Mouse (Mus musculus) cerebellum, adult 2 months (tissue): ENCODE results near the gene Rasl10b. TPM values are rescaled to one million over a fixed set of nuclear protein-coding genes. Genes with fewer than 3 reads are reported as not detected.

ENCODE experiments used
- DNase-seq, 2 experiments: peaks; one replicate each; pipeline ENCODE4 v3.0.0; 2021
- H3K27ac ChIP-seq: fragments of 200-500 bp; 2 replicates; pipeline ENCODE4 v1.5.1; 2012; ENCODE audit warnings: low read length, control low read depth, inconsistent platforms; ENCODE audit not compliant: insufficient read depth
- H3K27me3 ChIP-seq: fragments of 200-500 bp; 2 replicates; pipeline ENCODE4 v1.6.1; 2012; ENCODE audit warnings: inconsistent platforms, mild to moderate bottlenecking, low read length, moderate library complexity; ENCODE audit not compliant: control insufficient read depth, insufficient read depth
- H3K4me1 ChIP-seq: fragments of 200-500 bp; 2 replicates; pipeline ENCODE4 v1.6.1; 2011; ENCODE audit warnings: low read length; ENCODE audit not compliant: control insufficient read depth, insufficient read depth
- H3K4me3 ChIP-seq: fragments of 200-500 bp; replicated peaks from 2 replicates; pipeline ENCODE3; 2011; ENCODE audit warnings: mild to moderate bottlenecking, low read depth, low read length, control low read depth; ENCODE audit not compliant: insufficient read depth
- CTCF ChIP-seq: fragments of 200-500 bp; IDR thresholded peaks from 2 replicates; pipeline ENCODE4 v1.5.1; 2011; ENCODE audit warnings: low read depth, mild to moderate bottlenecking, control low read depth, low read length, moderate library complexity, borderline replicate concordance; ENCODE audit not compliant: insufficient read depth
- POLR2A ChIP-seq: fragments of 200-500 bp; IDR thresholded peaks from 2 replicates; pipeline ENCODE4 v1.6.1; 2011; ENCODE audit warnings: low read length, control low read depth, borderline replicate concordance; ENCODE audit not compliant: insufficient read depth
- WGBS: fragments of 180-500 bp; shearing (Covaris S2); methylation state at CpG from one replicate; pipeline ENCODE4 v1.1.7; 2018; 5-methylcytosine and 5-hydroxymethylcytosine counted together
- polyA plus RNA-seq: library from polyadenylated mRNA; depleted of rRNA; stranded (reverse); fragments of >200 nt; gene quantifications from 2 replicates; pipeline ENCODE4 v1.2.3, GENCODE M21; 2012

The Rasl10b gene
- polyA plus RNA-seq, 1 experiment, result 121 TPM

DNA sequence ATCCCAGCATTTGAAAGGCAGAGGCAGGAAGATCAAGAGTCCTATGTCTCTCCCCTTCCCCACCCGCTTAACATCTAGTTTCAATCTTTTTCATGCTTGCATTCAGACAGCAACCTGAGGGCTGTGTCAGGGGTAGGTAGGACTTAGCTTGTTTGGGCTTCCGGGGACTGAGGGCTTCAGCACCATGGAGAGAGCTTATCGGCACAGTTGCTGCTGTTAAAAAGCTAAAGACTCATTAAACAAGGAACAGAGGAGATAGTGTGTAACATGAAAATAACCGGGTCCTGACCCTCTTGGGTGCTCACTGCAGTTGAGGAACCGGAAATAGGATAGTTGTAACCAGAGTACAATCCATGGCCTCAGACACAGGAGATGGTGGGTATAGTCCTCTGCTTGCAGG lies 8.1 kb downstream of the Rasl10b start:
- no peak overlapping the region for H3K4me3 ChIP-seq
- WGBS, result 49% methylated on average over 5 of the region's 5 CpGs
- DNase-seq, result no peak
- H3K27me3 ChIP-seq, result no peaks in the 10 kb centered on the region
- no peak overlapping the region for H3K27ac ChIP-seq
- peaks cover 19% of the 10 kb centered on the region for H3K4me1 ChIP-seq
- TF ChIP-seq CTCF, result no peak
- TF ChIP-seq POLR2A, result no peak

DNA sequence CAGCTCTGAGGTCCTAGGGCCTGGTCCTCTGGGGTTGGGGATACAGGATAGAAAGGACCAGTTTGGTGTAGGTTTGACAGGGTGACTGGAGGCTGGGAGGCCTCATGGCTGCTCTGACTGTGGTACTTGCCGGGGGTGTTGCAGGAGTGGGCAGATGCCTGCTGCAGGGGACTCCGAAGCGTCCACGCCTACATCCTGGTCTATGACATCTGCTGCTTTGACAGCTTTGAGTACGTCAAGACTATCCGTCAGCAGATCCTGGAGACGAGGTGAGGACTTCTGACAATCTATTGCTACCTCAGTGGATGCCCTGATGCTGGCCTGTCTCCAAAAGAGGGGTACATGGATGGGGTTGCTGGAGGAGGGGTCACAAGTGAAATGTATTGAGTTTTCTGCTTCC lies 8.8 kb downstream of the Rasl10b start:
- 72% methylated on average over 7 of the region's 7 CpGs for WGBS
- H3K27me3 ChIP-seq, result no peaks in the 10 kb centered on the region
- H3K4me1 ChIP-seq, result peaks cover 14% of the 10 kb centered on the region
- no peak overlapping the region for H3K4me3 ChIP-seq
- DNase-seq, result no peak
- TF ChIP-seq CTCF (no peak), POLR2A (no peak)
- H3K27ac ChIP-seq, result no peak overlapping the region

DNA sequence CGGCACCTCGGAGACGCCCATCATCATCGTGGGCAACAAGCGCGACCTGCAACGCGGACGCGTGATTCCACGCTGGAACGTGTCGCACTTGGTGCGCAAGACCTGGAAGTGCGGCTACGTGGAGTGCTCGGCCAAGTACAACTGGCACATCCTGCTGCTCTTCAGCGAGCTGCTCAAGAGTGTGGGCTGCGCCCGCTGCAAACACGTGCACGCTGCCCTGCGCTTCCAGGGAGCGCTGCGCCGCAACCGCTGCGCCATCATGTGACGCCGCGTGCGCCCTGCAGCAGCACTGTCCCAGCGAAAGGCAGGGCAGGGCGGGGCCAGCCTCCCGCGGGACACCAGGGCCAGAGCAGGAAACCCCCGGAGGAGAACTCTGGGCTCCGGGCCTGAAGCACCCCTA lies 9.6 kb downstream of the Rasl10b start:
- Histone ChIP-seq H3K27ac (no peak overlapping the region), H3K27me3 (no peaks in the 10 kb centered on the region), H3K4me3 (peak overlapping the region; percentile 49), H3K4me1 (peaks cover 12% of the 10 kb centered on the region)
- TF ChIP-seq POLR2A (no peak), CTCF (no peak)
- DNase-seq, result peak; percentile 53 to 57
- WGBS, result 7% methylated on average over 38 of the region's 38 CpGs

DNA sequence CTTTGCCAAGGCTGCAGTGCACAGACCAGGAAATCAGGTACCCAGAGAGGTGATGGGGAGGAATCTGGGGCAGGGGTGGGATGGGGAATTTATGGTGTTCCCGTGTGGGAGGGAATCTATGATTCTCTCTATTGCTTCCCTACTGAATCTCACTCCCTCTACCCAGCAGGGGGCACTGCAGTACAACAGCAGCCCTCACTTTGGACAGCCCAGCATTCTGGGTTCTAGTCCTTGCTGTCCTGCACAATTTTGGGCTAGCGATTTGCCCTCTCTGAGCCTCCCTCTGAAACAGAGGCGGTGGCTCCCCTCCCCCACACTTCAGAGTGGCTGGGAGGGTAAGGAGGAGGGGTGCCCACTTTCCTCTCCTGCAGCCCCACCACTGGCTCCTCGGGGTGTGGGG lies 11.4 kb downstream of the Rasl10b start:
- Histone ChIP-seq H3K4me1 (peaks cover 8% of the 10 kb centered on the region), H3K27me3 (no peaks in the 10 kb centered on the region), H3K4me3 (no peak overlapping the region), H3K27ac (no peak overlapping the region)
- WGBS, result 38% methylated on average over 4 of the region's 4 CpGs
- no peak for DNase-seq
- TF ChIP-seq POLR2A, result no peak
- no peak; the same call in 1 of the 2 replicates for TF ChIP-seq CTCF

DNA sequence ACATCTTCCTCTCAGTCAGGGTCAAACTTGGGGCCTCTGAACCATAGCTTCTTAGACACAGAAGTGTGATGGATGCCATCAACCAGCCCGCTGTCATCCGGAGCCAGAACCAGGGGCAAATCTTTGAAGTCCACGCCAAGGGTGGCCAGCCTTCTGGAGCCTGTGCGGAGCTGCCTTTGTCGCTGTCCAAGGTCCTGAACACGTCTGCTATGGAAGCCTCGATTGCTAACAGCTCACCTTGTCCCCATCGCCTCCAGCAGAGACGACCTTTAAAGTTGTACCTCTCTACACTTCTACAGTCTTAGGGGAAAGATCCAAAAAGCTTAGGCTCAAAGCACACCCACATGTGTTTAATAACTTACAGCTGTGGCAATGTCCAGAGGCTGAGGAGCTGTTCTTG lies 12.4 kb downstream of the Rasl10b start:
- no peak for DNase-seq
- no peak overlapping the region for H3K4me3 ChIP-seq
- TF ChIP-seq POLR2A, result no peak
- no peak for TF ChIP-seq CTCF
- no peaks in the 10 kb centered on the region for H3K27me3 ChIP-seq
- peaks cover 8% of the 10 kb centered on the region for H3K4me1 ChIP-seq
- WGBS, result 12% methylated on average over 9 of the region's 9 CpGs
- no peak overlapping the region for H3K27ac ChIP-seq

DNA sequence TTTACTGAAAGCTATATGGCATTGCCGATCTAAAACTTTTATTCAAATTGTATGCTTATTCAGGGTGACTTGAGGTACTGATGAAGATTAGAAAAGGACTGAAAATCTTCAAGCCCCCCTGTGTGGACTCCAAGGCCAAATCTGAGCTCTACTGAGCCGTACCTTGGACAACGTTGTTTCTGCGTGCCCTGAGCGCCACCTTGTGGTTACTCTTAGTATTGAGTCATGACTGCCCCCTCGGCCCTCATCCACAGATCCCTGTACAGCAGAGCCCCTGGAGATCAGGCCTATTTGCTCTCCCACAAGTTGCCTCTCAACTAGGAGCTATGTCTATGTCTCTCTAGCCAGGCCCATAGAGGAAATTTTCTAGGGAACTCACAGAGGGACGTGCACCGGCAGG lies 15.7 kb downstream of the Rasl10b start:
- H3K4me3 ChIP-seq, result no peak overlapping the region
- no peaks in the 10 kb centered on the region; the same call in 1 of the 2 replicates for H3K27me3 ChIP-seq
- H3K4me1 ChIP-seq, result no peaks in the 10 kb centered on the region
- TF ChIP-seq CTCF (peak; percentile 98), POLR2A (no peak)
- no peak overlapping the region for H3K27ac ChIP-seq
- peak; percentile 68 to 85 for DNase-seq
- 8% methylated on average over 8 of the region's 8 CpGs for WGBS

DNA sequence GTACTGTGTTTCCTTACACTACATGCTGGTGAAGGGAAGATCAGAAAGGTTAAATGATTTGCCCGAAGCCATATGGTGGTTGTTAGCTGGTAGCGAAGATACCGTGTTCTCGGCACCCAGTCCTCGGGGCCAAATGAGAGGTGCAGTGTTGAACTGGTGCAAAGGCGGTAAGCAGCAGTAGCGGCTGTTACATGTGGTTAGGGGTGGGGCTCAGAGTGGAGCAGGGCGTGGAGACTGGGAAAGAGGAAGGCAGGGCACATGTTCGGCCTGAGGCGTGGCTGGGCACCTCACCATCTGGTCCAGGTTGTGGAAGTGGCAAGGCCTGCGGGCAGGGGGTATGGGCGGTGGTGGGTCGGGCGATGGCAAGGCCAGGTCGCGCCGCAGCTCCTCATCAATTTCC lies 18.0 kb downstream of the Rasl10b start:
- H3K4me3 ChIP-seq, result no peak overlapping the region
- 35% methylated on average over 17 of the region's 17 CpGs for WGBS

DNA sequence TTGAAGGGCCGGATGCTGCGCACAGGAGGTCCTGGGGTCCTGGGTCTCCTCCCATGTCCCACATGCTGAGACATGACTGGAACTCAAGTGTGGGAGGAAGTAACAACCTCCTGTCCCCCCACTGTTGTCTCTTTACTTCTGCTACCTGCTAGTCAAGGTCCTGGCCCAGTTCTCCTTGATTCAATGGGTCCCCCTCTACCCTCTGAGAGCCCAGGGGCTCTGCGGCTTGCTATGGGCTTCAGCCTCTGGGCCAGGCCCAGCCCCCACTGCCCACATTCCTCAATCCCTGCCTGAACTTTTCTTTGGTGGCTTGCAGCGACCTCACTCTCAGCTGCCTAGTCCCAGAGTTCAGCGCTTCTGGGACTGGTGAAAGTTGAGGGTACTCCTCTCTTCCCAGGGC lies 20.4 kb downstream of the Rasl10b start, which contains the start of gene Gas2l2:
Gas2l2 (minus strand) TSS at position 101 of the 400 bp plus-strand sequence.
- no peak for TF ChIP-seq POLR2A
- no peak for TF ChIP-seq CTCF
- Histone ChIP-seq H3K4me1 (no peaks in the 10 kb centered on the region), H3K27me3 (no peaks in the 10 kb centered on the region; the same call in 1 of the 2 replicates), H3K4me3 (no peak within 1 kb of the TSS), H3K27ac (no peak within 1 kb of the TSS)
- no peak for DNase-seq
- 49% methylated on average over 5 of the region's 5 CpGs for WGBS

More for the DNA sequence above, 18.0 kb downstream of the Rasl10b start:
- DNase-seq, result no peak
- Histone ChIP-seq H3K27me3 (no peaks in the 10 kb centered on the region; the same call in 1 of the 2 replicates), H3K27ac (no peak overlapping the region), H3K4me1 (no peaks in the 10 kb centered on the region)
- TF ChIP-seq CTCF (no peak), POLR2A (no peak)

DNA sequence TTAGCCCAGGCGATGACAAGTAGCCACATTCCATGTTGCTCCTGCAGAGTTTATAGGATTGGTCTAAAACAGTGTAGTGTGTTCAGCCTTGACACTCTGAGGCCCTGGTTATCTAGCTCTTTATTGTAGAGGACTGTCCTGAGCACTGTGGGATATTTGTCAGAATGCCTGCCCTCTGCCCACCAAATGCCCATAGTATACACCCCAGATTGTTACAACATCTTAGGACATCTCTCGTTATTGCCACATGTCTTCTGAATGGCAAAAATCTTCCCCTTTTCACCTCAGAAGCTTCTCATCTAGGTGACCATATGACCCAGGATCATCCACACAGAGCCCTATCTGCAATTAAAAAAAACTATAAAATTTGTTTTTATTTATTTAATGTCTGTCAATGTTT lies 23.6 kb downstream of the Rasl10b start:
- no peak overlapping the region for H3K27ac ChIP-seq
- no peak for DNase-seq
- no peak overlapping the region for H3K4me3 ChIP-seq
- TF ChIP-seq CTCF (no peak), POLR2A (no peak)
- 84% methylated on average over 2 of the region's 2 CpGs for WGBS
- no peaks in the 10 kb centered on the region for H3K4me1 ChIP-seq
- H3K27me3 ChIP-seq, result no peaks in the 10 kb centered on the region; the same call in 1 of the 2 replicates
